Mouse (Mus musculus): ENCODE measurements around the gene Umps. TPM values are rescaled to one million over a fixed set of nuclear protein-coding genes. Genes with fewer than 3 reads are reported as not detected.

Umps gene
- total and polyA plus RNA-seq, 3 experiments = 109 to 132 TPM; not detected in 1

DNA sequence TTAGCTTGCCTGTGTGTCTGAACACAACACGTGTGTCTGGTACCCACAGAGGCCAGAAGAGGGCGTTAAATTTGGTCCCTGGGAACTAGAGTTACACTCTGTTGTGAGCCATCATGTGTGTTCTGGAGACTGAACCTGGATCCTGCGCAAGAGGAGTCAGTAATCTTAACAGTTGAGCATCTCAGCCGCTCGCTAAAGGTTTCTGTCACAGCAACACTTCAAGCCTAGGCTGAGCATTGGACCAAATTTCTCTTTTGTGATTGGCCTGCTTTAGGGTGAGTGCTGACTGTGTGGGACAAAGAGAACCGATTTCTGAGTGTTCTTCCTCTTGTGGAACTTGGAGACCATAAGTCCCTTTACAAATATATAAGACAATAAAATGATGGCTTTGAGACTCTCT, 16.5 kb downstream of the Umps start:
- Histone ChIP-seq H3K4me1 (ENCODE audit: control insufficient read depth in 1 of 2, insufficient read depth in 2 of 2, low read length in 2 of 2) (peaks cover 3 to 5% of the 10 kb centered on the region in 2 experiments; a peak in 3 of 4 replicates), H3K36me3 (ENCODE audit: control insufficient read depth in 1 of 2, insufficient read depth in 2 of 2, low read length in 2 of 2) (peaks cover 3 to 7% of the 10 kb centered on the region in 2 experiments; a peak in 2 of 4 replicates), H3K9ac (ENCODE audit: control insufficient read depth, low read depth, low read length, poor library complexity, severe bottlenecking) (no peak overlapping the region), H3K79me2 (ENCODE audit: control insufficient read depth, insufficient read depth, low read length, poor library complexity) (no peaks in the 10 kb centered on the region), H3K27ac (ENCODE audit: control insufficient read depth, low read depth, low read length) (no peak overlapping the region), H3K4me3 (ENCODE audit: control insufficient read depth in 1 of 2, insufficient read depth in 1 of 2, low read depth in 2 of 2, low read length in 2 of 2) (no peak overlapping the region), H3K27me3 (ENCODE audit: control insufficient read depth in 1 of 2, insufficient read depth in 2 of 2, low read length in 2 of 2) (no peaks in the 10 kb centered on the region), H3K9me3 (replicated peaks; ENCODE audit: insufficient read depth, low read length) (no peaks in the 10 kb centered on the region)
- no peak for DNase-seq (ENCODE audit: low read depth, low spot score)
- TF ChIP-seq BHLHE40 (IDR thresholded peaks at IDR 0.05; ENCODE audit: borderline replicate concordance, low read depth, low read length) = no peak
- no peak for TF ChIP-seq TBP (IDR thresholded peaks at IDR 0.05; ENCODE audit: low read depth, low read length)
- TF ChIP-seq POLR2AphosphoS2 (IDR thresholded peaks at IDR 0.05; ENCODE audit: low read length) = no peak
- 0 out of 2 replicates have a peak, but pooled peaks have one; percentile 3 for TF ChIP-seq MAZ (IDR thresholded peaks at IDR 0.05; ENCODE audit: low read depth, low read length)
- TF ChIP-seq ZMIZ1 (IDR thresholded peaks at IDR 0.05; ENCODE audit: low read depth, low read length) = no peak
- TF ChIP-seq MEF2A (IDR thresholded peaks at IDR 0.05; ENCODE audit: extremely low read depth, insufficient replicate concordance, low read depth, low read length, poor library complexity, severe bottlenecking) = no peak
- no peak for TF ChIP-seq ETS1 (IDR thresholded peaks at IDR 0.05; ENCODE audit: low read depth, low read length)
- peak in 2 of 3 experiments; percentile 28 to 33; a peak in 4 of 6 replicates for TF ChIP-seq CTCF (IDR thresholded peaks at IDR 0.05 in 2 of 3, conservative IDR thresholded peaks at IDR 0.05 in 1 of 3; ENCODE audit: control insufficient read depth in 1 of 3, insufficient read depth in 1 of 3, low read depth in 2 of 3, low read length in 3 of 3, poor library complexity in 1 of 3, severe bottlenecking in 1 of 3)
- TF ChIP-seq SMC3 (IDR thresholded peaks at IDR 0.05; ENCODE audit: low read depth, low read length) = peak; percentile 21
- no peak for TF ChIP-seq MYB (IDR thresholded peaks at IDR 0.05; ENCODE audit: low read depth, low read length)
- TF ChIP-seq MYC (IDR thresholded peaks at IDR 0.05; ENCODE audit: low read depth, low read length) = no peak

DNA sequence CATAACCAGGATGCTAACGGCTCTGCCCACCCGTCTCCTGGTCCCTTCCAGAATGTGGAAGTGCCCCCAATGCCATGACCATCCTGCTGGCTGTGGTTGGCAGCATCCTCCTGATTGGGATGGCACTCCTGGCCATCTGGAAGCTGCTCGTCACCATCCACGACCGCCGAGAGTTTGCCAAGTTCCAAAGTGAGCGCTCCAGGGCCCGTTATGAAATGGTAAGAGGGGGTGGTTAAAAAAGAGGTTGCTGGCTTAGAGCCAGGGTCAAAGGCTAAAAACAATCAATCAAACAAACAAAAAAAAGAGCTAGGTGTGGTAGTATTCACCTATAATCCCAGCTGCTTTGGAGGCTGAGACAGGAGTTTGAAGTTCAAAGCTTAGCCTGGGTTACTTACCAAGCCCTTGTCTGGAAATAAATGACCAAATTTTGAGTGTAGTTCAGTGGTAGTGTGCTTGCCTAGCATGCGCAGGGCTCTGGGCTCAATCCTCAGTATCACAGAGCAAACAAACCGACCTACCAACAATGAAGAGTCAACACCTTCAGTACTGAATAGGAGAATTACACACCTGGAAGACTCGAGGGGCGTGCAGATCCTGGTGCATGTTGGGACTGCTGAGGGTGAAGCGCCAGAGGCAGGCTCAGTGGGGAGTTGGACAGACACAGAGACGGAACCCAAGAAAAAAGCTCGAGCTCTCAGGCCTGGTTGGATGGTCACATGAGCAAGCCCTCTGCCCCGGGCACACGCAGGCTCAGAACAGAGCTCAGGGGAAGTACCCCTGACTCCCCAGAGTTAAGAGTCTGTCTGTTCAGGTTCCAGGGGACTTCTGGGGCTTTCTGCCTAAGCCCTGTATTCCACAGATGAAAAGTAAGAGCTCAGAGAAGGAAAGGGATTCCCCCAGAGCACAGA, 18.9 kb downstream of the Umps start:
- Histone ChIP-seq H3K27me3 (ENCODE audit: control insufficient read depth in 1 of 2, insufficient read depth in 2 of 2, low read length in 2 of 2) (no peaks in the 10 kb centered on the region), H3K4me1 (ENCODE audit: control insufficient read depth in 1 of 2, insufficient read depth in 2 of 2, low read length in 2 of 2) (no peaks in the 10 kb centered on the region), H3K79me2 (ENCODE audit: control insufficient read depth, insufficient read depth, low read length, poor library complexity) (no peaks in the 10 kb centered on the region), H3K27ac (ENCODE audit: control insufficient read depth, low read depth, low read length) (no peak overlapping the region), H3K4me3 (ENCODE audit: control insufficient read depth in 1 of 2, insufficient read depth in 1 of 2, low read depth in 2 of 2, low read length in 2 of 2) (no peak overlapping the region), H3K9ac (ENCODE audit: control insufficient read depth, low read depth, low read length, poor library complexity, severe bottlenecking) (no peak overlapping the region), H3K9me3 (replicated peaks; ENCODE audit: insufficient read depth, low read length) (no peaks in the 10 kb centered on the region), H3K36me3 (ENCODE audit: control insufficient read depth in 1 of 2, insufficient read depth in 2 of 2, low read length in 2 of 2) (no peaks in the 10 kb centered on the region)
- TF ChIP-seq SMC3 (IDR thresholded peaks at IDR 0.05; ENCODE audit: low read depth, low read length) = no peak
- no peak for TF ChIP-seq EP300 (IDR thresholded peaks at IDR 0.05; ENCODE audit: low read depth in 1 of 2, low read length in 2 of 2)
- no peak for TF ChIP-seq KAT2A (conservative IDR thresholded peaks at IDR 0.05; ENCODE audit: low read depth, low read length)
- no peak for TF ChIP-seq ZKSCAN1 (IDR thresholded peaks at IDR 0.05; ENCODE audit: low read depth, low read length)
- TF ChIP-seq USF1 (IDR thresholded peaks at IDR 0.05; ENCODE audit: low read depth, low read length) = no peak
- TF ChIP-seq CTCF (IDR thresholded peaks at IDR 0.05 in 2 of 3, conservative IDR thresholded peaks at IDR 0.05 in 1 of 3; ENCODE audit: control insufficient read depth in 1 of 3, insufficient read depth in 1 of 3, low read depth in 2 of 3, low read length in 3 of 3, poor library complexity in 1 of 3, severe bottlenecking in 1 of 3) = no peak
- TF ChIP-seq ELF1 (IDR thresholded peaks at IDR 0.05; ENCODE audit: low read depth, low read length) = no peak
- TF ChIP-seq MXI1 (IDR thresholded peaks at IDR 0.05; ENCODE audit: low read depth, low read length) = no peak
- no peak for TF ChIP-seq TCF12 (IDR thresholded peaks at IDR 0.05; ENCODE audit: low read depth, low read length)
- no peak for TF ChIP-seq CHD2 (IDR thresholded peaks at IDR 0.05; ENCODE audit: low read length)
- no peak for DNase-seq (ENCODE audit: low read depth, low spot score)

Measured in MEL (cell line).